Mouse (Mus musculus): ENCODE results near the gene Sema4d.
"Not testable (repeated sequence)": the region's sequence is repeated elsewhere in the genome, so short reads cannot be mapped to it uniquely, and the experiment has no call there.

Sema4d gene

DNA sequence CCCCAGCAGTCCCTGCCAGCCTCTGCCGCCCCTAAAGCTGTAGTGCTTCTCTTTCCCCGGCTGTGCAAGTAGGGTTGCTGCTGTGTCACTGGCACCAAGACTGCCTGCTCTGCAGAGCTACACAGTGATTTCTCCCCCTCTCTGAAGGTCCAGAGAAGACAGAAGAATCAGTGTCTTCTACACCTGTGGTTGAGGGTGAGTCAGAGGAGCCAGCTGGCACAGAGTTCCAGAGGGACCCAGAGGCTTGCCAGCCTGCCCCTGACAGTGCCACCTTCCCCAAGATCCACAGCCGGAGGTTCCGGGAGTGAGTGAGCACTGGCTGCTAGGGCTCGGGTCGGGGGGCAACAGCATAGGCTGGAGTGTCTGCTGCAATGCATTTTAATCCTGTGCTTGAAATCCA lies 114.9 kb downstream of the Sema4d start:
- no peak for DNase-seq (ENCODE audit: low spot score)

DNA sequence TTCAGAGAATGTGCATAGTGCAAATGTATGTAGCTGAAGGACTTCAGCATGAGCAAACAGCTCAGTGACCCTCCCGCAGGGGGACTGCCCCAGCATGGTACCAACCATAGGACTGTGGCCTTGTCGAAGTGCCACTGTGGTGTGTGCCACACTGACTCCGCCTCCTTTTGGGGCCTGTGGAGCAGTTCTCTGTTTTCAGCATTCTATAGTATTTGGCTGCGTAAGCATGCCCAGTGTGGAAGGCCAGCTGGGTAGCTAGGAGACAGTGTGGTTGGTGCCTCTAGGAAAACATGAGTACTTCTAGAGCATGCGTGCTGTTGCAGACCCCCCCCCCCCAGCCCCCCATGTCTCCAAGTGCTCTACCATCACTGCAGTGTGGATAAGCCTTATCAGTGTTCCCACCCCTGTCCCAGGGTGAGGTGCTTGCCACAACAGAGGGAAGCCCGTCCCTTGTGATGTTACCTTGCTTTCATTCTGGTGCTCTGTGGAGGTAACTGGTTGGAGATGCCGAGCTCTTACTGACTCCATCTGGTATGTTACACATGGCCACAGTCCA lies 115.8 kb downstream of the Sema4d start:
- no peak for DNase-seq (ENCODE audit: low spot score)

DNA sequence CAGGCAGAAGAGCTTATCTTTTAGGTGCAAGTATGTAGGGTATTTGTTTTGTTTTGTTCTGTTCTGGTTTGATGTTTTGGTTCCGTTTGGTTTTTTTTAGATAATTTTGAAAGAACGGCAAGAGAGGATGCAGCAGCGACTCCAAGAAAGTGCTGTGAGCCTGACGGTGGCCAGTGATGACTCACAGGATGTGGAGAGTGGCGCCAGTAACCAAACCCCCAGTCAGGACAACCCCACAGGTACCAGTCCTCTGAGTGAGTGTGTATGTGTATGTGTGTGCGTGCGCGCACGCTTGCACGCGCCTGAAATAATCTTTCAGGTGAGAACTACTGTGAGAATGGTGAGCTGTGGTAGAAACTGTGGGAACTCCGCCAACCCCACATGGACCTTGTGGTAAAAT lies 116.5 kb downstream of the Sema4d start:
- DNase-seq (ENCODE audit: low spot score) = no peak

DNA sequence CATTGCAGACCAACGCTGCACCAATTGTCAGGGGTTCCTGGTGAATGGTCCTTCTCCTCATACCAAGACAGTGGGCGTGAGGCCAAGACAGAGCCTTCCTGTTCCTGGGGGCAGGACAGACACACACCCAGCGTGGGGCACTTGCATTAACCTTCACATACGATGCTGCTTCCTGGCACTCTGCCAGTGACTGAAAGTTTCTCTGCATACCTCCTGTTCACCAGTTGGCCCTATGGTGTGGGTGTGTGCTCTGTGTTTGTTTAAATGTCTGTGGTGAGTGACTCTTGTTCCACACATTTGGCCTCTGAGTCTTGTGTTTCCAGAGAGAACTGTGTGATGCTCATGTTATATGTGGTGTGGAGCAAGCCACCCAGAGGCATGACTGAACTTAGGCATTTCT lies 116.9 kb downstream of the Sema4d start:
- no peak for DNase-seq (ENCODE audit: low spot score)

DNA sequence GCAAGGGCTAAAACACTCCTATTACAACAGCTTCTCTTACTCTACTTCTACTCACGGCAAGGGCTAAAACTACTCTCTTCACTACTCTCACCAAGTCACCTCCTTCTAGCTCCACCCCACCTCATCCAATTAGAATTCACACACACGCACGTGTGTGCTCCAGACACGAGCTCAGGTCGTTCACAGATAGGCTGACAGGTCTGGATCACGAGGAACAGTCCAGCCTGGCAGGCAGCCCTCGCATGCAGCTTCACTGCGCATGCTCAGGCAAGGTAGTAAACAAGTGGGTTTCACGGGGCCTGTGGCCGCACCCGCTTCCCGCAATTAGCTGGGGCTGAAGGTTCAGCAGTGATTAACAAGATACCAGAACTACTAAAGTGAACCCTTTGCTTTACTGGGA lies 125.4 kb downstream of the Sema4d start:
- DNase-seq (ENCODE audit: low spot score) = not testable (repeated sequence)

DNA sequence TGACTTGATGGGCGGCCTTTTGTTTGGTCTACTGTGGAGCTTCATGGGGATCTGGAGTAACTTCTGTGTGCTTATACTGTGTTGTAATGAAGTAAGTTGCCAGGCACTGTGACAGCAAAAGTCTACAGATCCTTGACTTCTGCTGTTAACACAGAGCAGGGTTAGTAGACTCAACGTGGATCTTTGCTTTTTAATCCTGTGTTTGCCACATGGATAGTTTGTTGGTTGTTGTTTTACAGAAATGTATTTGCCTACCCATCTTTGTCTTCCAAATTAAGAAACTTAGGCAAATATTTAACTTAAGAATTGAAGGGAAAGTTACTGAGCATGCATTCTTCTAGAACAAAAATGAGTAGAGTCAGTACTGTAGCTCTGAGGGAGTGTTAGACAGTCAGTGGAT lies 130.0 kb downstream of the Sema4d start:
- DNase-seq (ENCODE audit: low spot score) = no peak

DNA sequence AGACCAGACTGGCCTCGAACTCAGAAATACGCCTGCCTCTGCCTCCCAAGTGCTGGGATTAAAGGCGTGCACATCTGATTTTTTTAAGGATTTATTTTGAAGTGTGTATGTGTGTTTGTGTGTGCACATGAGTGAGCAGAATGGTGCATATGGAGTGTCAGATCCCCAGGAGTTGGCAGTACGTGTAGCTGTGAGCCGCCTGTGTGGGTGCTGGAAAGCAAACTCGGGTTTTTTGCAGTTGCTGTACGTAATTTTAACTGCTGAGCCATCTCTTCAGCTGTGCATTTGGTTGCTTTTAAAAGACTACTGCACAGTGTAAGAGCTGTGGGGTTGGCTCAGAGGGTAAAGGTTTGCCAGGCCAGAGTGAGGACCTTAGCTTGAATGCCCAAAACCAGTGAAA lies 134.0 kb downstream of the Sema4d start:
- no peak for DNase-seq (ENCODE audit: low spot score)

DNA sequence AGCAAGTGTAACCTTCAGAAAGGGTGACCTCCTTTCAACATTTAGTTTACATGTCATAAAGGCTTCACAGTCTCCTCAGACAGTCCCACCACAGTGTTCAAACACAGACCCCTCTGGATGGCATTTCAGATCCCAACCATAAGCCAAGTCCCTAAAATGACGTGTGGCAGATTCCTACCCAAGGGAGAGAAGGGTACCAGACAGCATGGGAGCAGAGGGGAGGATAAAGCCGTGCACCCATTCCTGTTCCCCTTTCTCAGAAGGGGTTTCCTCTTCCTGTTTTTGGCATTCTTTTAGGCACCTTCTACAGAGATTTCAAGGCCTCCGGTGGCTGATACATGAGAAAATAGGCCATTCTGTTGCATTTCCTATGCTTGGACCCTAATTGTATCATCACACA lies 135.5 kb downstream of the Sema4d start:
- DNase-seq (ENCODE audit: low spot score) = no peak

DNA sequence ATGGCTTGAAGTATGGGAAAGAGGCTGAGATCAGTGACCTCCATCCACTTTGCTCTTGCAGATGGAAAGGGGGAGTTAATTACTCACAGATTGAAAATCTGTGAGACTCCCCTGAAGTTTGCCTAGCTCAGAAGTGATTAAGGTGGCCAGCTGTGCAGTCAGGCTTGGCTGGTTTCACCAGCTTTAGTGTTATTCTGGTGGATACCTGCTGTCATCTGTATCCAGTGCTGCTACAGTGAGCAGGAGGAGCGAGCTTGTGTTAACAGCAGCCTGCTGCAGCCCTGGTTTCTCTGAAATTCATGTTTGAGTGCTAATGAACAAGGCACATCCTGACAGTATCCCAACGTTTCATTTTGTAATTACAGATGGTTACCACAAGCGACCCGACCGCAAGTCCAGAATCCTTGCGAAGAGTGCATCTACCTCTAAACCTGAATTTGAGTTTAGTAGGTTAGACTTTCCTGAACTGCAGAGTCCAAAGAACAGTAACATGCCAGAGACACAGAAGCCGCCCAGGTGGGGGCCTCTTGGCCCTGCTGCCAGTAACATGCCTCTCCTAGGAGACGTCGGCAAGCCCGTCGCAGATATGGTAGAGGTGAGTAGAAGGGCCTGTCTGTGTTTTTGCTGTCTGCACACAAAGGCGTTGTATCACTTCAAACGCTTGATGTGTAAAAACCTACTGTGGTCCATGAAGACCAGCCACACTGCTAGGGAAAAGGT lies 136.9 kb downstream of the Sema4d start:
- DNase-seq (ENCODE audit: low spot score) = no peak

DNA sequence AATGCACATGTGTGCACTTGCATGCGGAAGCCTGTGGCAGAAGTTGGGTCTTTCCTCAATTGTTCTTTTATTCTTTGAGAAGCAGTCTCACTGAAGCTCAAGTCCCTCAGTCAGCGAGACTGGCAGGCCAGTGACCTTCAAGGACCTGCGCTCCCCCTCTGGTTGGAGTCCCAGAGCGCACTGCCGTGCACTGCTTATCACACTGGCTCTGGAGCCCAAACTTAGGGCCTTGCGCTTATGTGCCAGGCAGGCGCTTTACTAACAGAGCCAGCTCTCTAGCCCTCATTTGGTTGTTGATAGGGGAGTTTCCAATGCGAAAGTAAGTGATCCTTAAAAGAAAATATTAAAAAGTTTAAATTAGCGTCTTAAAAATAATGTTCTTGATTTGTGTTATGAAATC lies 139.6 kb downstream of the Sema4d start:
- no peak for DNase-seq (ENCODE audit: low spot score)

DNA sequence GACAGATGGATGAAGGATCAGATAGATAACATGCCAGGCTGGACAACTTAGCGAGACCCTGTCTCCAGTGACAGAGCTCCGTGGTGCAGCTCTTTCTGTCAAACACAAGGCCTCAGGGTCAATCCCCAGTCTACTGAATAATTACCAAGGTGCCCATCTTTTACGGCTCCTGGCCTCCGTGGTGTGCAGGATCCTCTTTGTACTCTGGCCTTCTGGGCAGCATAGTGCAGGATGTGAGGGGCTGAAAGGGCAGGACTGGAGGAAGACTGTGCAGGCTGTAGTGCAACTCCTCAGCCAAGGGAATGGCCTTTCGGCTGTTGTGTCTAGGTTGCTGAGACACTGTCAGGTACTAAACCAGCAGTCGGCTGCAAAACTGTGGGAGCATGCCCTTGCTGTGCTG lies 140.4 kb downstream of the Sema4d start:
- no peak for DNase-seq (ENCODE audit: low spot score)

DNA sequence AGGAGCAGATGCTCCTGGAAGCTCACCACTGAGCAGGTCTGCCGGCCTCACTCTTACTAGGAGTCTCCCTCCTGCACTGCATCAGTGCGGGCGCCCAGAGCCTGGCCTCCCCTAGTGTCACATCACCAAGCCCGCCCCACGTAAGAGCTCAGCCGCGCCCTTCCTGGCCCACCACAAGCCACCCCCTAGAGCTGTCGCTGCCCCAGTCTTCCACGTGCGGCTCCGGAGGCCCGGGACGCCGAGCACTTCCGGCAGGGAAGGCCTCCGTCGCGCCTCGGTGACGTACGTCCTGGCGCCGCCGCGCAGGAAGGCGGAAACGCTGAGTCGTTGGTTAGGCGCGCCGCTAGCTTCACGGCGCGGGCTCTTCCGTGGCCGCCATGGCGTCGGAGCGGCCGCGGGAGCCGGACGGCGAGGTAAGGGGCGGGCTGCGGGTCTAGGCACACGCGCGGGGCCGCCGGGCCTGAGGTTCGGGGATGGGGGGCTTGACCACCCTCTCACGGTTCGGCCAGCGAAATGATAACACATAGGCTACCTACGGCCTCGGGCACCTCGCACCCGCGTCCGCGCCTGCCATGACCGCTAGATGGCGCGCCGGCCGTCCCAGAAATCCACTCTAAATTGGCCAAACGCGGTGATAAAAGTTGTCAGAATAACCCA lies 142.0 kb downstream of the Sema4d start, which contains the start of gene Secisbp2:
Gene Secisbp2, plus strand, starts transcription at position 290 of the 657 bp plus-strand sequence.
- peak; percentile 89 for DNase-seq (ENCODE audit: low spot score)

DNA sequence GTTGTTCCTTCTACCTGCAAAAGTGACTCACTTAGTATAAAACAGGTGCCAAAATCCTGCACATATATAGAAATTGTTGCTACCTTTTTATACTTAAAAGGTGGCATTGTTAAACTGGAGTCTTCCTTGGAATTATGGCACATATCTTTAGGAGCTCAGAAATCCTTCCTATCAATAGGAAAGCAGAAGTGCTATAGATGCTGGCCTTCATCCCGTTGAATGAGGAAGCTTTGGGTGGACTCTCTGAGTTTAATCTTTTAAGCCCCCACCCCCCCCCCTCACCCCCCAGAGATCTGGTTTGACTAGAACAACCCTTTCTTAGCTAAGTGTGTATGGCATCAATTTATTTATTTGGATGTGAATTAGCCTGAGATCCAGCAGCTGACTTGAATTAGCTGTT lies 143.8 kb downstream of the Sema4d start:
- DNase-seq (ENCODE audit: low spot score) = no peak

DNA sequence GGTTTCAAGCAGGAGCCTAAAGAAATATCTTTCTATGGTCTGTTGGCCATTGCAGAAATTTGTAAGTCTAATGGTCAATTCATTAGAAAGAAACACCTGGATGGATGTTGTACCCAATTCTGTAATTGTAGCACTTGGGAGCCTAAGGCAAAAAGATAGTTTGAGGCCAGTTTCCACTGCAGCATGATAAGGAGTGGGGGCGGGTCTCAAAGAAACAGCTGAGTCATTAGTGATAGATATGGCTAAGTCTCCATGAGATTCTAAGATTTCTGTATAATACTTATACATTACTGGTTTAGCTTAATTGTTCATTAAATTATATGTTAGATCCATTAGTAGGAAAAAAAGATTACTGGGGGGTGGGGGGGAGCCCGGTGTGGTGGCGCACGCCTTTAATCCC lies 145.3 kb downstream of the Sema4d start:
- no peak for DNase-seq (ENCODE audit: low spot score)

DNA sequence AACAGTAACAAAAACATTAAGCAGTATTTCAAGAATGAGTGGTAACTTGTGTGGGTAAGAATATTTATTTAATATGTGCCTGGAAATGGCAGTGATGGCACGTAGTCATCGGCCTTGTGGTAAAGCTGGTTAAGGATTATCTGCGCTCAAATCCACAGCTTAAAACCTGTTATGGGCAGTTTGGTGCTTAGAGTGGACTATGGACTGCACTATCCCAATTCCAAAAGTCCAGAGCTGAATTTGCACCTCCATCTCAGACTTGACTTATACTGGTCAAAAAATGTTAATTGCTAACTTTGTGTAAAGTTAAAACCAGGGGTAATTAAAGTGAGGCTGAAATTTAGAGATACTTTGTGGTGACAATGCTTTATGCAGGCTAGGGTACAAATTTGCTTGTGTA lies 145.8 kb downstream of the Sema4d start:
- DNase-seq (ENCODE audit: low spot score) = no peak

DNA sequence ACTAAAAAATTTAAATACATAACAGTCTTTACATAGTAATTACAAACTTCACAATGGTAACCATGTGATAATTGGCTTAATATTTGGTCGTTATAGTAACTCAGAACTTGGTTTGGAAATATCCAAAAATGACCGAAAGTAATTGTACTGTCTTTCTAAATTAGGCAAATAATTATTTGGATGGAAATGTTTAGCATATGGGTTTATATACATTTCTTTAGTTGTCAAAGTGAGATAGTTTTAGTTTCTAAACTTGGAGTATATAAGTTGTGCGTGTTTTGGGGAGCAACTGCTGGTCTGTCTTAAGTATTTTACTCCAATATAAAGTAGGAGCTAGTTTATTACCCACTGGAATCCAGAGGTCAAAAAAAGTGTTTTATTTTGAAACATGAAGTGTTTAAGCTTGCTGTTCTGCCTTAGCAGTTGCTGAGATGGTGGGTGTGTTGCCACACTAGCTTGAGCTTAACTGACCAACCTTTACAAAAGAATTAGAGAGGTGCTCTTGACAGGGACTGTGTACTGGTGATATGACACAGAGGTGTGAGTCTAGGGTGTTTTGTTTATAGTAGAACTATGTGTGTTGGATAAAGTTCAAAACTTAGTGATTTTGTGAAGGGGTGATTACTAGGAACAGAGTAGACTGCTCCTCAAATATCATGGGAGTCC lies 147.1 kb downstream of the Sema4d start:
- DNase-seq (ENCODE audit: low spot score) = no peak

DNA sequence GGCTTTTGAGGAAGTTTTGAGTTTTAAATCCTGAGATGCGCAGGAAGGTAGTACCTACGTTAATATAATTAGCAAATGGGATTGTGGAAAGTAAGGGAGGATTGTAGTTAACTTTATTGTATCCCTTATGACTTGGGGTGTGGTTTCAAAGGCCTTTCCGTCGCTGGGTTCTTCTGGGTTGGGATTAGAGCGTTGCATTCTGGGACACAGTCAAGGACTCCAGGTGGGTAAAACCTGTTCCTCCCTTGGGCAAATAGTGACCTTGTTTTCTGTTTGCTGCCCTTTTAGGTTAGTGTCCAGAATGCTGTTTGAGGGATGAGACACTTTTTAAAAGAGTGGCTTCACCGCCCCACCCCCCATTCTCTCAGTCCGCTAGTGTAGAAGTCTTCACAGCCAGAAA lies 147.7 kb downstream of the Sema4d start:
- DNase-seq (ENCODE audit: low spot score) = no peak

DNA sequence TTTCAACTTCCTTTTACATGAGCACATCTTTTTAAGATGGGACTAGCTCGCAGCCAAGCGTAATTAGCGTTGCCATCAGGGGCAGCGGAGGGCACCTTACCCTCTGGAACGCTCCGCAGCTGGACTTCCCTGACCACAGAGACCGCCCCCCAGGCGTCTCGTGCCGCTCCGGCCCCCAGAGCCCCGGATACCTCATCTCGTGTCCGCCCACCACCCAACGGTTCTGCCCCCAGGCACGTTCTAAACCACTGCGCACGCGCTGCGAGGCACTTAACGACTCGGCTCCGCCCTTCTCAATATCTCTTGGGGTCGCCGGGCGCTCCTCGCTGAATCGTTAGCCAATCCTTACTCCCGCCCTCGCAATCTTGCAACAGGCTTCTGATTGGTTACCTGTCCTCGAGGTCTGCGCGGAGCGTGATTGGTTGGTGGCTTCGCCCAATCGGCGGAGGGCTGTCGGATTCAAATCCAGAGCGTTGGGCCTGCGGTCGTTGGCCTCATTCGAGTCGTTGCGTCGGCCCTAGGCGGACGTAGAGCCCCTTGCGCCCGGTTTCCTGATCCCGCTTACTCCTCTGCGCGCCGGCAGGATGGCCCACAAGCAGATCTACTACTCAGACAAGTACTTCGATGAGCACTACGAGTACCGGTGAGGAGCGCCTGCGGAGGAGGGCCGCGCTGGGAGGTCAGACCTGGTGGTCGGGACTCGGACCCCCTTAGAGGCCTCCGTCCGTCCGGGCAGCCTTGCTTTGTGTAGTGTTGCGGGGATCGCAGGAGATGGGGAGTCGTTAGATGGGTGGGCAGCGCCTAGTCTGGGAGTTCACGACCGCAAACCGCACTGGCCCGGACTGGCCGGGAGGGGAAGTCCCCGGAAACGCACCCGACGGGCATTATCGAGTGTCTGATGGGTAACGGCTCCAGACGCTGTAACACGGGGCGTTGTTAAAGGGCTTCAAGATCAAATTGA lies 148.4 kb downstream of the Sema4d start, which contains the start of gene Cks2:
Gene Cks2, plus strand, starts transcription at position 404 of the 961 bp plus-strand sequence.
- DNase-seq (ENCODE audit: low spot score) = peak; percentile 96

DNA sequence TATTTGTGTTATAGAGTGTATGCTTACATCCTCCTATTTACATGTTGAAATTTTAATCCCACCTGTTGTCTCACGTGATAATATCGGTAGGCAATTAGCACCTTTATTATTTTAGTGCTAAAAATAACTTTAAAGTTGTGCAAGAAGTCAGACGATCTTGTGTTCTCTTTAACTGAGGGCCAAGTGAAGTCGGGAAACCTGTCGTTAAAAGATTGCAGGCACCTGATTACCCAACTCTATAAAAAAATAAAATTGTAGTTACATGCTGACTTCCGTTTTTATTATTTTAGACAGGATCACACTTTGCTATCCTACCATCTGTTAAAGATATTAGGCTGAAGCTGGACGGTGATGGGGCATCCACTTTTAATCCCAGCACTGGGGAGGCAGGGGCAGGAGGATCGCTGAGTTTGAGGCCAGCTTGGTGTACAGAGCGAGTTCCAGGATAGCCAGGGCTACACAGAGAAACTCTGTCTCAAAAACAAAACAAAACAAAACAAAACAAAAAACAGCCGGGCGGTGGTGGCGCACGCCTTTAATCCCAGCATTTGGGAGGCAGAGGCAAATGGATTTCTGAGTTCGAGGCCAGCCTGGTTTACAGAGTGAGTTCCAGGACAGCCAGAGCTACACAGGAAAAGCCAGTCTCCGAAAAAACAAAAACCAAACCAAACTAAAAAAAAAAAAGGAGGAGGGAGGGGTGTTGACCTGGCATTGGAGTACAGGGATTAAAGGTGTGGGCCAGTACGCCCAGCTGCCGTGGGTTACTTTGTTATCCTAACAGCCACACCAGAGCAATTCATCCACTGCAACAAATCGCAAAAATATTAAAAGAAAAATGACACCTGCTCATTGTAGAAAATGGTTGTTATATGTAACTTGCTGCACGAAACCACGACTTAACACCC lies 149.4 kb downstream of the Sema4d start:
- no peak for DNase-seq (ENCODE audit: low spot score)

DNA sequence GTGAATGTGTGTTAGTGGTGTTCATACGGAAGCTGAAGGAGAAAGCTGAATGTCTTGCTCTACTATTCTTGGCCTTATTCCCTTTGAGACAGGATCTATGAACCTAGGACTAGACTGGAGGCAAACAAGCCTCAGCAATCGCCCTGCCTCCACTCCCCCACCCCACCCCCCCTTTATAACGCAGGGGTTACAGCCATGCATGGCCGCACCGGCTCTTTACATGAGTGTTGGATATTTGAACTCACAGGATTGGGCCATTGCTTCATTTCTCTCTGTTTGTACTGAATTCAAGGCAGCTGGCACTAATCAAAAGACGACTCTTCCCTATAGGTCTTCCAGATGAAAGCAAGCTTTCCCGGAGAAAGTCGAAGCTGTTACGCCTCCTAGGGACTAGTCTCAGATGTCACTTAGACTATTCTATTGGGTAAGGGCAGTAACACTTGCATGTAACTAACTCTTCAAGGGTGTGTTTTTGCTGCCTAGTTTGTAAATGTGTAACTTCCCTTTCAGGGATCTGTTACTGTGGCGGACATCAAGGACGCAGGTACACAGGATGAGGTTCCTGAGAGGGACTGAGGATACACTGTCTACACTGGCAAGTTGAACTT lies 151.3 kb downstream of the Sema4d start:
- DNase-seq (ENCODE audit: low spot score) = no peak

Data from layer of hippocampus, adult 9-10 months (tissue).